Mouse (Mus musculus) brain, adult 2 months (tissue): ENCODE data around the gene Cdyl2.

Source experiments
- DNase-seq: peaks from one replicate; pipeline ENCODE4 v3.0.0; 2011; ENCODE audit warnings: low read depth, low spot score

Gene Cdyl2

GRCm38 (mm10) chr8:116622326-116622725 lies 110.5 kb downstream of the Cdyl2 start:
- no peak for DNase-seq

- DNase-seq: peak; percentile 92
Observed at GRCm38 (mm10) chr8:116621158-116621961, 111.4 kb downstream of the Cdyl2 start.

- peak; percentile 95 for DNase-seq
Observed at GRCm38 (mm10) chr8:116619686-116620320, 113.0 kb downstream of the Cdyl2 start.

GRCm38 (mm10) chr8:116619221-116619620 lies 113.6 kb downstream of the Cdyl2 start:
- DNase-seq: no peak

- peak; percentile 60 for DNase-seq
Observed at GRCm38 (mm10) chr8:116618797-116619196, 114.0 kb downstream of the Cdyl2 start.

- peak; percentile 31 for DNase-seq
Observed at GRCm38 (mm10) chr8:116617891-116618290, 114.9 kb downstream of the Cdyl2 start.

GRCm38 (mm10) chr8:116616369-116616768 lies 116.4 kb downstream of the Cdyl2 start:
- DNase-seq: no peak

GRCm38 (mm10) chr8:116614901-116615300 lies 117.9 kb downstream of the Cdyl2 start:
- DNase-seq: peak; percentile 92

GRCm38 (mm10) chr8:116606171-116606570 lies 126.6 kb downstream of the Cdyl2 start:
- no peak for DNase-seq

GRCm38 (mm10) chr8:116602806-116603205 lies 130.0 kb downstream of the Cdyl2 start:
- no peak for DNase-seq

- no peak for DNase-seq
Observed at GRCm38 (mm10) chr8:116599728-116600127, 133.1 kb downstream of the Cdyl2 start.

GRCm38 (mm10) chr8:116591226-116591625 lies 141.6 kb downstream of the Cdyl2 start:
- no peak for DNase-seq

GRCm38 (mm10) chr8:116590546-116590945 lies 142.2 kb downstream of the Cdyl2 start:
- no peak for DNase-seq

GRCm38 (mm10) chr8:116590106-116590505 lies 142.7 kb downstream of the Cdyl2 start:
- DNase-seq: peak; percentile 55

- DNase-seq: no peak
Observed at GRCm38 (mm10) chr8:116587616-116588468, 144.9 kb downstream of the Cdyl2 start.

GRCm38 (mm10) chr8:116581318-116582019 lies 151.3 kb downstream of the Cdyl2 start:
- no peak for DNase-seq

GRCm38 (mm10) chr8:116576732-116577131 lies 156.1 kb downstream of the Cdyl2 start:
- no peak for DNase-seq

GRCm38 (mm10) chr8:116573085-116573484 lies 159.7 kb downstream of the Cdyl2 start:
- DNase-seq: no peak

- no peak for DNase-seq
Observed at GRCm38 (mm10) chr8:116552778-116553177, 180.0 kb downstream of the Cdyl2 start.

GRCm38 (mm10) chr8:116552255-116552654 lies 180.5 kb downstream of the Cdyl2 start:
- peak; percentile 92 for DNase-seq

GRCm38 (mm10) chr8:116543366-116543765 lies 189.4 kb downstream of the Cdyl2 start:
- no peak for DNase-seq
